Mouse (Mus musculus): ENCODE results near the gene Hist1h2bk. TPM values are rescaled to one million over a fixed set of nuclear protein-coding genes. Genes with fewer than 3 reads are reported as not detected.

The Hist1h2bk gene
- polyA plus RNA-seq, 1 experiment = 137 TPM

GRCm38 (mm10) chr13:22044432-22045155 lies 8.9 kb downstream of the Hist1h2bk start:
- no peak for TF ChIP-seq CTCF (IDR thresholded peaks at IDR 0.05; ENCODE audit: control insufficient read depth, insufficient read depth, low read length)
- TF ChIP-seq POLR2A (IDR thresholded peaks at IDR 0.05; ENCODE audit: borderline replicate concordance, control insufficient read depth, low read depth, low read length) = no peak
- Histone ChIP-seq H3K4me1 (ENCODE audit: control insufficient read depth, insufficient read depth, low read length) (no peaks in the 10 kb centered on the region; the same call in 1 of the 2 replicates), H3K4me3 (replicated peaks; ENCODE audit: control insufficient read depth, low read depth, low read length) (no peak overlapping the region), H3K27ac (ENCODE audit: control insufficient read depth, insufficient read depth, low read depth, low read length, poor library complexity) (no peak overlapping the region)
- 92% methylated on average over 6 of the region's 6 CpGs for WGBS

- H3K4me1 ChIP-seq (ENCODE audit: control insufficient read depth, insufficient read depth, low read length) = no peaks in the 10 kb centered on the region; the same call in 1 of the 2 replicates
- WGBS = 42% methylated on average over 2 of the region's 2 CpGs
- no peak overlapping the region for H3K27ac ChIP-seq (ENCODE audit: control insufficient read depth, insufficient read depth, low read depth, low read length, poor library complexity)
- TF ChIP-seq POLR2A (IDR thresholded peaks at IDR 0.05; ENCODE audit: borderline replicate concordance, control insufficient read depth, low read depth, low read length) (no peak), CTCF (IDR thresholded peaks at IDR 0.05; ENCODE audit: control insufficient read depth, insufficient read depth, low read length) (no peak)
- no peak overlapping the region for H3K4me3 ChIP-seq (replicated peaks; ENCODE audit: control insufficient read depth, low read depth, low read length)
Measured at GRCm38 (mm10) chr13:22045311-22045710, 9.6 kb downstream of the Hist1h2bk start.

- TF ChIP-seq CTCF (IDR thresholded peaks at IDR 0.05; ENCODE audit: control insufficient read depth, insufficient read depth, low read length) = no peak
- no peak for TF ChIP-seq POLR2A (IDR thresholded peaks at IDR 0.05; ENCODE audit: borderline replicate concordance, control insufficient read depth, low read depth, low read length)
- no peak overlapping the region for H3K27ac ChIP-seq (ENCODE audit: control insufficient read depth, insufficient read depth, low read depth, low read length, poor library complexity)
- peaks cover 1% of the 10 kb centered on the region; the same call in 1 of the 2 replicates for H3K4me1 ChIP-seq (ENCODE audit: control insufficient read depth, insufficient read depth, low read length)
- 62% methylated on average over 2 of the region's 2 CpGs for WGBS
- no peak overlapping the region for H3K4me3 ChIP-seq (replicated peaks; ENCODE audit: control insufficient read depth, low read depth, low read length)
Measured at GRCm38 (mm10) chr13:22049041-22049440, 13.4 kb downstream of the Hist1h2bk start.

- no peak overlapping the region for H3K27ac ChIP-seq (ENCODE audit: control insufficient read depth, insufficient read depth, low read depth, low read length, poor library complexity)
- peak overlapping the region; percentile 56 for H3K4me3 ChIP-seq (replicated peaks; ENCODE audit: control insufficient read depth, low read depth, low read length)
- under 1% methylated on average over 14 of the region's 14 CpGs for WGBS
- peaks cover 1% of the 10 kb centered on the region; the same call in 1 of the 2 replicates for H3K4me1 ChIP-seq (ENCODE audit: control insufficient read depth, insufficient read depth, low read length)
- no peak for TF ChIP-seq CTCF (IDR thresholded peaks at IDR 0.05; ENCODE audit: control insufficient read depth, insufficient read depth, low read length)
- TF ChIP-seq POLR2A (IDR thresholded peaks at IDR 0.05; ENCODE audit: borderline replicate concordance, control insufficient read depth, low read depth, low read length) = no peak
Measured at GRCm38 (mm10) chr13:22049737-22050440, 14.2 kb downstream of the Hist1h2bk start.

- under 1% methylated on average over 52 of the region's 52 CpGs for WGBS
- Histone ChIP-seq H3K27ac (ENCODE audit: control insufficient read depth, insufficient read depth, low read depth, low read length, poor library complexity) (peak overlapping the region; percentile 31), H3K4me1 (ENCODE audit: control insufficient read depth, insufficient read depth, low read length) (peaks cover 1% of the 10 kb centered on the region; the same call in 1 of the 2 replicates), H3K4me3 (replicated peaks; ENCODE audit: control insufficient read depth, low read depth, low read length) (peak overlapping the region; percentile 61)
- TF ChIP-seq CTCF (IDR thresholded peaks at IDR 0.05; ENCODE audit: control insufficient read depth, insufficient read depth, low read length) (peak; percentile 76), POLR2A (IDR thresholded peaks at IDR 0.05; ENCODE audit: borderline replicate concordance, control insufficient read depth, low read depth, low read length) (no peak)
Measured at GRCm38 (mm10) chr13:22050591-22051522, 15.2 kb downstream of the Hist1h2bk start.

GRCm38 (mm10) chr13:22051523-22051859 lies 15.8 kb downstream of the Hist1h2bk start:
- Histone ChIP-seq H3K4me1 (ENCODE audit: control insufficient read depth, insufficient read depth, low read length) (peaks cover 1% of the 10 kb centered on the region; the same call in 1 of the 2 replicates), H3K27ac (ENCODE audit: control insufficient read depth, insufficient read depth, low read depth, low read length, poor library complexity) (no peak overlapping the region), H3K4me3 (replicated peaks; ENCODE audit: control insufficient read depth, low read depth, low read length) (no peak overlapping the region)
- 9% methylated on average over 5 of the region's 5 CpGs for WGBS
- no peak for TF ChIP-seq POLR2A (IDR thresholded peaks at IDR 0.05; ENCODE audit: borderline replicate concordance, control insufficient read depth, low read depth, low read length)
- TF ChIP-seq CTCF (IDR thresholded peaks at IDR 0.05; ENCODE audit: control insufficient read depth, insufficient read depth, low read length) = no peak

- 92% methylated on average over 1 of the region's 1 CpGs for WGBS
- no peak for TF ChIP-seq CTCF (IDR thresholded peaks at IDR 0.05; ENCODE audit: control insufficient read depth, insufficient read depth, low read length)
- TF ChIP-seq POLR2A (IDR thresholded peaks at IDR 0.05; ENCODE audit: borderline replicate concordance, control insufficient read depth, low read depth, low read length) = no peak
- H3K4me1 ChIP-seq (ENCODE audit: control insufficient read depth, insufficient read depth, low read length) = peaks cover 1% of the 10 kb centered on the region; the same call in 1 of the 2 replicates
- no peak overlapping the region for H3K27ac ChIP-seq (ENCODE audit: control insufficient read depth, insufficient read depth, low read depth, low read length, poor library complexity)
- H3K4me3 ChIP-seq (replicated peaks; ENCODE audit: control insufficient read depth, low read depth, low read length) = no peak overlapping the region
Measured at GRCm38 (mm10) chr13:22053754-22054153, 18.1 kb downstream of the Hist1h2bk start.

Data from bone marrow, adult 2 months (tissue).